Mouse (Mus musculus): ENCODE data around the gene Mrm3. TPM values are rescaled to one million over a fixed set of nuclear protein-coding genes. Genes with fewer than 3 reads are reported as not detected.

Mrm3 gene
- 10 to 100 TPM; 11.3 to 17.1 TPM for total RNA-seq (2023)

DNA sequence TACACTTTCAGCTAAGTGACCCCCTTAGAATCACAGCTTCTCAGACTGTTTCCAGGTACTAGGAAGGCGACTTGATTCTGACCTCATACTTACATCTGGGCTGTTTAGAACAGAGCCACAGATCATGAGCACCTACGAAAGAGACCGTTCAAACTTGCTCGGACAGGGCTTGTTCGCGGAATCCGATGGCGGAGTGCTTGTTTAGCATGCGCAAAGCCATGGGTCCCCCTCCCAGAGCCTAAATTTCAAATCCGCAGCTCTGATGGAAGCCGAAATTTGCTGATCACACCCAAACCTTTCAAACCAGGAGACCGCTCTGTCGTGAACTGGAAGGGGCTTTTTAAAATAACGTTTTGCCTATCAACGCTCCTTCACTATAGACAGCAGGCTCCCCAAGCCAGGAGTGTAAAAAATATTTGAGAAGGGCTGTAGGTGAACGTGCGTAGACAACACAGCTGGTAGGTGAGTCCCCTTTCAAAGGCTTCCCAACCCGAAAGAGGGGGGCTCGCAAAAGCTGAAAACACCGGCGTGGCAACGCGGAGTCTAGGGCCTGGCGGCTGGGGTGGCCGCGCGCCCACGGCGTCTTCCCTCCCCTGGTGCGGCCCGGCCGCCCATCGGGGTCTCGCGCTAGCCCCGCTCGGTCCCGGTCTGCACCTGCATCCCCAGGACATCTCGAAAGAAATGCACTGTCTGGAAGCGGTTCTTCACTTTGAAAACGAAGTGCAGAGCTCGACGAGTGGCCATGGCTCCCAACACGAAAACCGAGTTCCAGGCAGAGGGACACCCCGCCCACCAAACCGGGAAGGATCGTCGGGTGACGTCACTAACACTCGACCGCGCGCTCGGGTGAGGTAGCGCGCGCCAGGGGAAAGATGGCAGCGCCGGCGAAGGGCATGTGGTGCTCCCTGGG, at the start of gene Mrm3, which contains the start of gene Glod4:
Gene Mrm3, plus strand, starts transcription at position 815 of the 910 bp plus-strand sequence.
Gene Glod4, minus strand, starts transcription at position 825 of the 910 bp plus-strand sequence.

DNA sequence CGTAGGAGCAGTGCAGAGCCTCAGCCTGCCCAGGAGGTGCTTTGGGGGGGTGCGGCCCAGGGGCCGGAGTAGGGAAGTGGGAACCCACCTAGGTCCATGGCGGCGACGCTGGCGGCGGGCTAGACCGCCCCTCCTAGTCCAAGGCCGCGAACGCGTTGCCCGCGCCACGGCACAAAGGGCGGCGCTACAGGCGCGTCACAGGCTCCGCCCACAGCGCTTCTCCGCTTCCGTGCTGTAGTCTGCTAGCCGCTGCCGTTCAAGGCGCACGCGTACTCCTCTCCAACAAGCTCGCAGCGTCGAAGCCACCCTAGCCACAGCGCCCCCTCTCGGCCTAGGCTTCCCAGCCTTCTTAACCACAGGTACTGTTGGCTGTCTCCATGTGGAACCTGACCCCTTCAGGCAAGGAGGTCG, 26.1 kb upstream of the Mrm3 start, which contains the start of the genes Dbil5 and Gemin4:
Gene Dbil5, plus strand, starts transcription at position 219 of the 411 bp plus-strand sequence.
Gene Gemin4, minus strand, starts transcription at position 275 of the 411 bp plus-strand sequence.

Other genes with a start within 250 kb of the Mrm3 start
- 1 to 10 TPM; 8.8 to 9.1 TPM for gene 1700016K19Rik, start 243.8 kb upstream of the Mrm3 start, total RNA-seq (2023)
- 10 to 100 TPM; 39.9 to 43.0 TPM for gene Rflnb, start 215.9 kb upstream of the Mrm3 start, total RNA-seq (2023)
- 10 to 100 TPM; 40.7 to 48.3 TPM for gene Vps53, start 64.1 kb upstream of the Mrm3 start, total RNA-seq (2023)
- gene Fam57a, start 64.0 kb upstream of the Mrm3 start, total RNA-seq (2023), result 1 to 10 TPM; 2.3 to 3.6 TPM
- gene Dbil5, start 26.1 kb upstream of the Mrm3 start, total RNA-seq (2023), result not detected
- 10 to 100 TPM in 1 of 2 experiments, 1 to 10 TPM in 1; 9.7 to 12.0 TPM for gene Gemin4, start 26.1 kb upstream of the Mrm3 start, total RNA-seq (2023)
- gene Glod4, start within 50 bp of the Mrm3 start, total RNA-seq (2023), result 10 to 100 TPM; 27.2 to 33.6 TPM
- gene Nxn, start 155.4 kb downstream of the Mrm3 start, total RNA-seq (2023), result 1 to 10 TPM; 5.2 to 6.2 TPM
- gene Timm22, start 163.2 kb downstream of the Mrm3 start, total RNA-seq (2023), result 10 to 100 TPM; 15.1 to 19.4 TPM